Mouse (Mus musculus) brain, embryonic 14.5 days (tissue): ENCODE data around the gene Acot11.

Experiments
- CTCF ChIP-seq: fragments of 200-500 bp; IDR thresholded peaks from 2 replicates; pipeline ENCODE4 v1.5.1; 2012; ENCODE audit warnings: inconsistent platforms, mild to moderate bottlenecking, moderate library complexity, borderline replicate concordance; ENCODE audit not compliant: insufficient read depth, insufficient read length; ENCODE audit errors: extremely low read depth
- POLR2A ChIP-seq: fragments of 200-500 bp; IDR thresholded peaks from 2 replicates; pipeline ENCODE4 v1.6.1; 2012; ENCODE audit warnings: mild to moderate bottlenecking, inconsistent platforms, borderline replicate concordance; ENCODE audit not compliant: poor library complexity, insufficient read depth, insufficient read length, severe bottlenecking; ENCODE audit errors: extremely low read depth

DNA sequence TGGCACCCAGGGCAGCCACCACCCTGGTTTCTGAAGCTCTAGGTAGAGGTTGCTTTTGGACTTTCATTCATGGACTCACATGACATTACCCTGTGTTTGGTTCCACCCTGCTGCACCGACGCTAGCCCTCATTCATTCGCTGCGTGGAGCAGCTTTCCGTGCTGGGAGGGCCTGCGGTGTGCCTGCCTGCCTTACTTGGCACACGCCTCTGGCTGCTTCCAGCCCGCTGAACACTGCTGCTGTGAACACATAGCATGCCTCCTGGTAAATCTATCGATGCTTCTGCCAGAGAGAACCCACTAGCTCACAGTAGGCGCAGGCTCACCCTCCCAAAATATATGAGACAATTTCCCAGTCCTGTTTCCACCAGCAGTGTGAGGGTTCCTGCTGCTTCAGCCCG, 100.4 kb downstream of the Acot11 start:
- no peak for TF ChIP-seq POLR2A
- TF ChIP-seq CTCF, result no peak
